Mouse (Mus musculus) embryonic facial prominence, embryonic 11.5 days (tissue): ENCODE measurements around the gene Vmn1r198. TPM values are rescaled to one million over a fixed set of nuclear protein-coding genes. Genes with fewer than 3 reads are reported as not detected.
"Not testable (repeated sequence)": the region's sequence is repeated elsewhere in the genome, so short reads cannot be mapped to it uniquely, and the experiment has no call there.

Experiments used
- ATAC-seq: fragments of 200-750 bp; cut with Nextera tagmentation; replicated peaks from 2 replicates; pipeline ENCODE4 v1.8.0; 2017; ENCODE audit warnings: low read depth; ENCODE audit not compliant: insufficient number of reproducible peaks, low FRiP score, low TSS enrichment
- DNase-seq: peaks from one replicate; pipeline ENCODE4 v3.0.0-alpha.2; 2015; ENCODE audit warnings: low spot score
- H3K27ac ChIP-seq: fragments of 300-500 bp; sonication (generic); replicated peaks from 2 replicates; pipeline ENCODE4 v1.5.1; 2014; ENCODE audit warnings: mild to moderate bottlenecking, low read depth, low read length, control low read depth
- H3K27me3 ChIP-seq: fragments of 300-500 bp; sonication (generic); 2 replicates; pipeline ENCODE4 v1.6.1; 2014; ENCODE audit warnings: mild to moderate bottlenecking, low read length, moderate library complexity, mixed read lengths; ENCODE audit not compliant: control insufficient read depth, insufficient read depth
- H3K36me3 ChIP-seq: fragments of 300-500 bp; sonication (generic); replicated peaks from 2 replicates; pipeline ENCODE4 v1.6.1; 2014; ENCODE audit warnings: low read depth, mild to moderate bottlenecking, low read length, moderate library complexity, mixed read lengths; ENCODE audit not compliant: control insufficient read depth, insufficient read depth
- H3K4me1 ChIP-seq: fragments of 300-500 bp; sonication (generic); 2 replicates; pipeline ENCODE4 v1.6.1; 2014; ENCODE audit warnings: low read length, mixed read lengths; ENCODE audit not compliant: control insufficient read depth, insufficient read depth
- H3K4me2 ChIP-seq: fragments of 300-500 bp; sonication (generic); 2 replicates; pipeline ENCODE4 v1.6.1; 2014; ENCODE audit warnings: low read depth, mild to moderate bottlenecking, control low read depth, low read length, moderate library complexity
- H3K4me3 ChIP-seq: fragments of 300-500 bp; sonication (generic); 2 replicates; pipeline ENCODE4 v1.5.1; 2014; ENCODE audit warnings: low read depth, low read length, control low read depth
- H3K9ac ChIP-seq: fragments of 300-500 bp; sonication (generic); replicated peaks from 2 replicates; pipeline ENCODE4 v1.6.1; 2014; ENCODE audit warnings: mild to moderate bottlenecking, control low read depth, low read length
- H3K9me3 ChIP-seq: fragments of 300-500 bp; sonication (generic); replicated peaks from 2 replicates; pipeline ENCODE4 v1.6.1; 2016; ENCODE audit warnings: mild to moderate bottlenecking, low read length, inconsistent platforms, mixed read lengths; ENCODE audit not compliant: control insufficient read depth
- WGBS: fragments of 180-500 bp; shearing (Covaris S2); extraction: QIAGEN DNeasy Blood & Tissue Kit; methylation state at CpG from one replicate; pipeline ENCODE4 v1.1.7; 2014; 5-methylcytosine and 5-hydroxymethylcytosine counted together
- polyA plus RNA-seq: library from polyadenylated mRNA; unstranded; fragments of >200 nt; fragmentation: Nextera tagmentation; extraction: Ambion mirVana; gene quantifications from 2 replicates; pipeline ENCODE4 v1.2.1, GENCODE M21; 2014

Vmn1r198 gene
- polyA plus RNA-seq, result not detected in 2 replicates

- Histone ChIP-seq H3K4me3 (no peak within 1 kb of the TSS), H3K9me3 (no peaks in the 10 kb centered on the region), H3K4me2 (no peak within 1 kb of the TSS), H3K4me1 (no peaks in the 10 kb centered on the region), H3K36me3 (no peaks in the 10 kb centered on the region), H3K27ac (no peak within 1 kb of the TSS), H3K27me3 (no peaks in the 10 kb centered on the region), H3K9ac (no peak within 1 kb of the TSS)
- DNase-seq, result no peak
- no peak for ATAC-seq
- WGBS, result 6% methylated on average over 1 of the region's 1 CpGs
These were observed at the start of gene Vmn1r198 for GRCm38 (mm10) chr13:22350064-22350463. Gene Vmn1r198, plus strand, starts transcription at chr13:22350364.

GRCm38 (mm10) chr13:22308075-22308474, 42.1 kb upstream of the Vmn1r198 start:
- not testable (repeated sequence) for ATAC-seq, H3K9me3 ChIP-seq, H3K27me3 ChIP-seq, H3K4me1 ChIP-seq, H3K36me3 ChIP-seq, DNase-seq, H3K27ac ChIP-seq, H3K4me3 ChIP-seq, H3K4me2 ChIP-seq, H3K9ac ChIP-seq
- WGBS, result 91% methylated on average over 5 of the region's 5 CpGs

GRCm38 (mm10) chr13:22315361-22315760, 34.8 kb upstream of the Vmn1r198 start:
- no peak overlapping the region for H3K4me3 ChIP-seq
- ATAC-seq (no peak), DNase-seq (no peak)
- no peaks in the 10 kb centered on the region for H3K4me1 ChIP-seq
- WGBS, result 79% methylated on average over 2 of the region's 2 CpGs
- no peak overlapping the region for H3K4me2 ChIP-seq
- no peak overlapping the region for H3K9ac ChIP-seq
- no peaks in the 10 kb centered on the region for H3K27me3 ChIP-seq
- H3K9me3 ChIP-seq, result no peaks in the 10 kb centered on the region
- no peaks in the 10 kb centered on the region for H3K36me3 ChIP-seq
- H3K27ac ChIP-seq, result no peak overlapping the region

- DNase-seq (no peak), ATAC-seq (no peak)
- WGBS, result 83% methylated on average over 2 of the region's 2 CpGs
- no peak overlapping the region for H3K4me3 ChIP-seq
- H3K27ac ChIP-seq, result no peak overlapping the region
- no peaks in the 10 kb centered on the region for H3K4me1 ChIP-seq
- no peaks in the 10 kb centered on the region for H3K36me3 ChIP-seq
- H3K27me3 ChIP-seq, result no peaks in the 10 kb centered on the region
- no peak overlapping the region for H3K9ac ChIP-seq
- no peak overlapping the region for H3K4me2 ChIP-seq
- H3K9me3 ChIP-seq, result no peaks in the 10 kb centered on the region
These were observed 32.8 kb upstream of the Vmn1r198 start for GRCm38 (mm10) chr13:22317366-22317765.

- DNase-seq, result no peak
These were observed 30.1 kb upstream of the Vmn1r198 start for GRCm38 (mm10) chr13:22320091-22320490.

GRCm38 (mm10) chr13:22324289-22324688, 25.9 kb upstream of the Vmn1r198 start, which contains the start of gene Vmn1r197:
Gene Vmn1r197, plus strand, starts transcription at chr13:22324589.
- Histone ChIP-seq H3K9ac (no peak within 1 kb of the TSS), H3K4me1 (no peaks in the 10 kb centered on the region), H3K36me3 (no peaks in the 10 kb centered on the region), H3K4me3 (no peak within 1 kb of the TSS), H3K27ac (no peak within 1 kb of the TSS), H3K9me3 (no peaks in the 10 kb centered on the region), H3K4me2 (no peak within 1 kb of the TSS), H3K27me3 (no peaks in the 10 kb centered on the region)
- ATAC-seq (no peak), DNase-seq (no peak)

More at GRCm38 (mm10) chr13:22320091-22320490, 30.1 kb upstream of the Vmn1r198 start:
- Histone ChIP-seq H3K9me3 (no peaks in the 10 kb centered on the region), H3K4me1 (no peaks in the 10 kb centered on the region), H3K27me3 (no peaks in the 10 kb centered on the region), H3K9ac (no peak overlapping the region), H3K4me2 (no peak overlapping the region), H3K36me3 (no peaks in the 10 kb centered on the region), H3K4me3 (no peak overlapping the region), H3K27ac (no peak overlapping the region)
- no peak for ATAC-seq

GRCm38 (mm10) chr13:22333269-22333668, 16.9 kb upstream of the Vmn1r198 start:
- Histone ChIP-seq H3K27me3 (no peaks in the 10 kb centered on the region), H3K9me3 (no peaks in the 10 kb centered on the region), H3K27ac (no peak overlapping the region), H3K4me3 (no peak overlapping the region), H3K4me2 (no peak overlapping the region), H3K36me3 (no peaks in the 10 kb centered on the region), H3K4me1 (no peaks in the 10 kb centered on the region), H3K9ac (no peak overlapping the region)
- DNase-seq (no peak), ATAC-seq (no peak)
- WGBS, result 75% methylated on average over 2 of the region's 2 CpGs

- ATAC-seq, result no peak
- WGBS, result 93% methylated on average over 1 of the region's 1 CpGs
- no peaks in the 10 kb centered on the region for H3K36me3 ChIP-seq
- H3K4me2 ChIP-seq, result no peak overlapping the region
- no peaks in the 10 kb centered on the region for H3K9me3 ChIP-seq
- no peaks in the 10 kb centered on the region for H3K4me1 ChIP-seq
- H3K27ac ChIP-seq, result no peak overlapping the region
- H3K27me3 ChIP-seq, result no peaks in the 10 kb centered on the region
- H3K9ac ChIP-seq, result no peak overlapping the region
- no peak for DNase-seq
- H3K4me3 ChIP-seq, result no peak overlapping the region
These were observed 14.6 kb upstream of the Vmn1r198 start for GRCm38 (mm10) chr13:22335565-22335964.
